Mouse (Mus musculus) urinary bladder, adult 2 months (tissue): ENCODE data around the gene Taldo1. TPM values are rescaled to one million over a fixed set of nuclear protein-coding genes. Genes with fewer than 3 reads are reported as not detected.

Experiments used
- DNase-seq: peaks from one replicate; pipeline ENCODE4 v3.0.0; 2022; ENCODE audit warnings: low spot score
- polyA plus RNA-seq: library from polyadenylated mRNA; depleted of rRNA; stranded (reverse); fragments of >200 nt; gene quantifications from 2 replicates; pipeline ENCODE4 v1.2.3, GENCODE M21; 2012

Taldo1 gene
- polyA plus RNA-seq, 1 experiment = 320 TPM

DNA sequence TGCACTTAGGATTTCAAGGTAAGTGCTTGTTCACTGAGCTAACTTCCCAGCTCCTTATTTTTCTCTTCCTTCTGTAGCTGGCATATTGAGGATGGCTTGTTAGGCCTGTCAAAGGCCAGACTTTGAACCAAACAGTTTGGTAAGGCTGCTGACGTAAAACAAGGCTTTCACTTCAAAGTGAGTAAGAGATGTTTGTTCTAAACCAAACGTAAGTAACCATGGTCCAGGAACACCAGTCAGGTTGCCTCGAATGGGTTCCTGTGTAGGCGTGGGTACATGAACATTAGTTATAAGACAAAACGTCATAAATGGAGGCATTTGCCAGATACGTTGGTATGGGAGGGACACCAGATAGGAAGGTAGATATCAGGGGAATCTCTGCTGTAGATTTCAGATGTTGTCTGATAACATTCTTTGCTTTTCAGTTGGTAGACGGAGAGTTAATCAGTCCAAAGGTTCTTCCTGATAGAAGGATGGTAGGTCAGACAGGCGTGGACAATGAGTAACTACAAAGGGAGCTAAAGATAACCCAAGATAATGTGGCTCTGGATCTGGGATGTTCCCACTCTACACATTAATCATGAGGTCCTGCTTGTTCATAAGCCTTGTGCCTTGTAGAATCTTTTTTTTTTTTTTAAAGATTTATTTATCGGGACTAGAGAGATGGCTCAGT is 28.2 kb downstream of the Taldo1 start:
- no peak for DNase-seq

DNA sequence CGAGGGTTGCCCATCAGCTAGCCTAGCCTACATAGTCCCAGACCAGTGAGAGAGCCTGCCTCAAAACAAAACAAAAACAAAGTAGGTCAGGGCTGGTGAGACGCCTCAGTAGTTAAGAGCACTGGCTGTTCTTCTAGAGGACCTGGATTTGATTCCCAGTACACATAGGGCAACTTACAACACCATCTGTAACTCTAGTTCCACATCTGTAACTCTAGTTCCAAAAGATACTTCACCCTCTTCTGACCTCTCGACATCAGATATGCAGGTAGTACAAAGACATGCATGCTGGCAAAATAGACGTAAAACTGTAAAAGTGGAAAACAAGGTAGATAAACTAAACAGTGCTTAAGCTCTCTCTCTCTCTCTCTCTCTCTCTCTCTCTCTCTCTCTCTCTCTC is 31.8 kb downstream of the Taldo1 start:
- DNase-seq = no peak

DNA sequence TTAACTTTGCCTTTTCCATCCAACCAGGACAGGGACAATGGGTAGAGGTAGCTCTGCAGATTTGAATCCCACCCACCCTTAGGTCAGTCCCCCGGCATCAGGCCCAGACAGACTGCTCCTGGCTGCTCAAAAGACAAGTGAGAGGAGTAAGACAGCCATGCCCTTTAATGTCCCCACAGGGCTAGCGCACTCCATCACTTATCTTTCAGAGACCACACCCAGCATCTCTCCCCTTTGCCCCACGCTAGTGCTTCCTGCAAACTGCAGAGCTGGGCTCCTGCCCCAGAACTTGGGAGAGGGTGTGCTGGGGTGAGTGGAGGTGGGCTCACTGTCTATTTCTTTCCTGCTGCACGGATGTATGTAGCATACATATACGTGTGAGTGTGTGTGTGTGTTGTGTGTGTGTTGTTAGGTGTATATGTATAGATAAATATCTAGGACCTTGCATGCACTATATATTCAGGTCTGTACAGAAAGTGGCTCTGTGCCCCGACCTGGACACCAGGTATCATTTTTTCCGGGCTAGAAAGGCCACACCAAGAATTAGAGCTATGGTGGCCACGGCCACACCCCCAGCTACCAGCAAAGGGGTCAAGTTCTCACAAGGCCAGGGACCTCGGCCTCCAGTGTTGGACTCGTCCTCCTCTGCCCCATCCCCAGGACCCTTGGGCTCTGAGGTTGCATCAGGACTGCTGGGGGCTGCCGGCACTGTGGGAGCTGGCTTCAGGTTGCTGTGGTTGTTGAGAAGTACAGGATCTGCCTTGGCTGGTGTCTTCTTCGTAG is 35.1 kb downstream of the Taldo1 start:
- DNase-seq = no peak

DNA sequence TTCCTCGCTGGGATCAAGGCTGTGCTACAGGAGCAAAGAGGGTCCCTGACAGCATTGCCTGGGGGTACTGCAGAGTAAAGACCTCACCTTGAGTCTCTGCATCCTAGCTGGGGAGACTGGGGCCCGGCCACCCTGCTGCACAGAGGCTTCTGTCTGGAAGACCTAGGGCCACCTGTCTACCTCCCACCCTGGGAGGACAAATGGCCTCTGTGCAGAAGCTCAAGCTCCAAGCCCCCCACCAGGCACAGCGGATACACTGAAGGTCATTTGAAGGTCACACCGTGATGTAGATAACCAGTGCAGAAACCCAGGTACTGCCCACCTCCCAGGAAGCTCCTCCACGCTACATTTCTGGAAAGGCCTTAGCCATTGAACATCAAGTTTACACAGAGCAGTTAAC is 36.7 kb downstream of the Taldo1 start:
- DNase-seq = no peak

DNA sequence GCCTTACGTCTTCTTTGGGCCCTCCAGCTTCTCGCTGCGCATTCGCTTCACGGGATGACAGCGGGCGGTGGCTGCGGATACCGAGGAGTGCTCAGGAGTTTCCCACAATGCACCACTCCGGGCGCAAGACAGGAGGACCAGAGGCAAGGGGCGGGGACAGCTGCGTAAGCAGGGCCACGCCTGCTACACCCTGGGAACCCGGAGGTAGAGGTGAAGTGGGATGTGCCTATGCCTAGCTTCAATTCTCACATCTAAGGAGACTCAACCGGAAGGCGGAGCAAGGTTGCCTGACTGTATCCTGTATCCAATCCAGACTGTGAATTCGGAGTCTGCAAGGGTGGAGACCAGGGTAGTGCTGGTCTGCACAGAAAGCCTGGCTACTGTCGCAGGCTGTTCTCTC is 37.3 kb downstream of the Taldo1 start, which contains the start of gene Cend1:
Cend1 (minus strand) TSS at position 182 of the 400 bp plus-strand sequence.
- no peak for DNase-seq

DNA sequence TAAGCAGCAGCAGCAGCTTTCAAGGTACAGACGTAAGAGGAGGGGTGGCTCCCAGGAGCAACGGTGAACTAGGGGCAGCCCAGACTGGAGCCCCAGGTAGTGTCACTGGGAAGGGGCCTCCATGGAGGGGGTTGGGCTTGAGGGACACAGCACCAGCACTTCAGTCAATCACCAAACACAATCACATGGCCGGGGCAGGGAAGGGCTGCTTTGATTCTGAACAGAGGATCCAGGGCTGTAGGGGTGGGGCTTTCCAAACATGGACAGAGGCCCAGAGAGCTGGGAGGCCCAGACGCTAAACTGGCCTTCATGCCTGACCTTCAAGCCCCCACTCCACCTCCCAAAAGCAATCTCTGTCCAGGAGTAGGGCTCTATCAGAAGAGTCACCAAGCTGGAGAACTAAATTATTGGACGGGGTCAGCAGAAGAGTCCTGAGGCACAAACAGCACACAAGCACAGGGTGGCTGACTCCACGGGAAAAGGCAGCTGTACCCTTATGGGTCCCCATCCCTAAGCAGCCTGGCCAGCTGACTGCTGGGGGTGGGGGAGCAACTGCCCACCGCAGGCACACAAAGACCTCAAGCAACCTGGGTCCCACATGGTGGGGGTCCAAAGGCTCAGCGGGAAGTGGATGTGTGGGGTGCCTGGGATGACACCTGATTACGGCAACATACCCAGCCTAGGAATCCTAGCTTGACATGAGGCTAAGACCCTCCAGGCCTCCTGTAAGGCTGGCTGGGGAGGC is 38.0 kb downstream of the Taldo1 start:
- DNase-seq = no peak

DNA sequence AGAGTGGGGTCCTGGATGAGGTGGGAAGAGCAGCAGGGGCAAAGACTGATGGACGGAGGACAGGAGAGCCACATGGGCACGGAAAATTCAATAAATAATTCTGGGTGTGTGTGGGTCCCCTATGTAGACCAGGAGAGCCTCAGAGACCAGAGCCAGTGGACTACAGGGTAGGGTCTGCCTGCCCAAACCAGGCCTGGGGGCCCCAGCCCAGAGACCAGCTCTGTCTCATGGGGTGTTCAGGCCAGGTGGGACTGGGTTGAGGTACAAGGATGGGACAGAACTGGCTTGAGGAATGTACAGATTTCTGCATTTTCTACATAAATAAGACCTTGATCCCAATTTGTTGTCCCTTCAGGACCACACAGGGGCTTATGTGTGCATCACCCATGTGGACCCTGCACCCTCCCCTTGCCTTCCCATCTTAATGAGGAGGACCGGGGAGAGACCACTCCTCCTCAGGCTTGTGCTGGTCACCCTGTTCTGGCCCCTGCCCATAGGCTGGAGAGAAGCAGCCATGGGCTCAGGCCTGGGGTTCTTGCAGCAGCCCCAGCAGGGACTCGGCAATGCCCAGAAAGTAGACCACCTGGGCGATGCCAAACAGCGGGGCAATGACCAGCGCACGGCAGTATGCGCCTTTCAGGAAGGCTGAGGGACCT is 38.7 kb downstream of the Taldo1 start:
- no peak for DNase-seq

DNA sequence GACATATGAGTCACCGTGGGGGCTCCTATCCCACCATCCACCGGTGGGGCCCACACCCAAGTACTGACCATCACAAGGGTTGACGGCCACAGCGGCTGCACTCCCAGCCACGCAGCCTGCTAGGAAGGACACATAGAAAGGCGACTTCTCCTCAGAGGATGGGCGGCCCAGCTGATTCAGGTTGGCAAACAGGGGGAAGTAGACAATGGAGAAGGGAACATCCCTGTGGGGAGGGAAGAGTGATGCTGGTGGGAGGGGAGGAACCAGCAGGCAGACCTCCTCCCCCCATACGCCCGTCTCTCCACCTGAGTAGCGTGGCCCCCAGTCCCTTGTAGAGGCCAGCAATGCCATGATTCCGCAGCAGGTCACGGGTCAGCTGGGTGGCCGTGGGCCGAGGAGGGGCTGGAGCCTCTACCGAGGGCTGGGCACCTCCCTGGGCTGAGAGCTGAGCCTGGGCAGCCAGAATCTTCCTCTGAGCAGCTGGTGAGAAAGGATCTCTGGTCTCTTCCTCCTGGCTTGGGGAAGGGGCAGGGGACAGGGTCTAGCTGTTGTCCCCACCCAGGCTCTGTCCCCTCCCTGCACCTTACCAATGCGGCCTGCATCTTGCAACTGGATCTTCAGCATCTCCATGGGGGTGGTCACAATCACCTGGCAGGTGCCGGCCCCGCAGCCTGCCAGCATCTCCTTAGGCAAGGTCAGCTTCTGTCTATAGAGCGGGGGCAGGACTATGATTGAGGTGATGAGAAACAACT is 39.6 kb downstream of the Taldo1 start:
- DNase-seq = no peak

DNA sequence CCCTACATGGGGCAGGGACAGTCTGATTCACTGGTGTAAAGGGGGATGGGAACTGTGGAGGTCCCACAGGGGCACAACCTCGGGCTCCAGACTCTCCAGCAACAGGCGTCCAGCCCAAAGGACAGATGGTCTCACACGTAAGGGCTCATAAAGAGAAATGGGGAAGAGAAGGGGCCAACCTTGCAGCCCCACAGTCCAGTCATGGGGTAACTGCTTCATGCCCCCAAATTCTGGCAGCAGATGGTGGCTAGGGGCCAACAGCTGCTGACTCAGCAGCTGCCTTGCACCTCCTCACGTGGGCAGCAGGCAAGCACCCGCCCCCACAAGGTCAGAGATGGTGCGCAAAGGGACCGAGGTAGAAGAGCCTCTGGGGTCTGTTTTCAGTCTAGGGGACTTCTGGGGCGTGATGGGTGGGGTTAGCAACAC is 40.2 kb downstream of the Taldo1 start:
- DNase-seq = no peak

DNA sequence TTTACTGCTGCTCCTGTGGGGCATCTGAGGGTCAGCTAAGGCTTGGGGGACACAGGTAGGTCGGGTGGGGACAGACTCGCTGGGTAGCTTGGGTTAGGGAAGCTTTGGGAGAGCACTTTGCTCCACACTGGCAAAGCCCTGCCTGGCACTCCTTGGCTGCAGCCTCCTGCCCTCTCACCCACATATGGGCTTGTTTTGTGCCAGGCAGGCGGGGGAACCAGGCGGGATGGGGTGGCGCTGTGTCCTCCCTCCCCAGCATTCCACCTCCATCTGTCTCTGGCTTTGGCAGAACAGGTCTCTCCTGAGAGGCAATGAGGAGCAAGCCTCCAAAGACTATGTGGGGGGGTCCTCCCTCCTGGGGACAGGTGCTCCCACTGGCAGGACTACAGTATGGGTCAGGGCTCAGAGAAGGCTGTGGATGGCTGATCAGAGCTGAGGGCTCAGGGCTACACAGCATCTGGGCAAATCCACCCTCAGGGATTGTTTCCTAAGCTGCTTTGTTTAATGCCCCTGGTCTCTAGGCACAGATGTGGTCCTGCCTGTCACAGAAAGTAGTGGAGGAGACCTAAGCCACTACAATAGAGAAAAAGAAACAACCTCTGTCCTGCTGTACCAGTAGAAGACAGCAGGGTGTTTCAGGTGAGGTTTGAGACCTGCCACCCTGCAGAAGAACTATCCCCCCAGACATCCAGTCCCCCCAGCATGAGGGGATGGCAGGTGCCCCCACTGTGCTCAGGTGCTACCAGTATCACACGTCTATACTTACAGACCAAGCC is 40.9 kb downstream of the Taldo1 start:
- DNase-seq = no peak

DNA sequence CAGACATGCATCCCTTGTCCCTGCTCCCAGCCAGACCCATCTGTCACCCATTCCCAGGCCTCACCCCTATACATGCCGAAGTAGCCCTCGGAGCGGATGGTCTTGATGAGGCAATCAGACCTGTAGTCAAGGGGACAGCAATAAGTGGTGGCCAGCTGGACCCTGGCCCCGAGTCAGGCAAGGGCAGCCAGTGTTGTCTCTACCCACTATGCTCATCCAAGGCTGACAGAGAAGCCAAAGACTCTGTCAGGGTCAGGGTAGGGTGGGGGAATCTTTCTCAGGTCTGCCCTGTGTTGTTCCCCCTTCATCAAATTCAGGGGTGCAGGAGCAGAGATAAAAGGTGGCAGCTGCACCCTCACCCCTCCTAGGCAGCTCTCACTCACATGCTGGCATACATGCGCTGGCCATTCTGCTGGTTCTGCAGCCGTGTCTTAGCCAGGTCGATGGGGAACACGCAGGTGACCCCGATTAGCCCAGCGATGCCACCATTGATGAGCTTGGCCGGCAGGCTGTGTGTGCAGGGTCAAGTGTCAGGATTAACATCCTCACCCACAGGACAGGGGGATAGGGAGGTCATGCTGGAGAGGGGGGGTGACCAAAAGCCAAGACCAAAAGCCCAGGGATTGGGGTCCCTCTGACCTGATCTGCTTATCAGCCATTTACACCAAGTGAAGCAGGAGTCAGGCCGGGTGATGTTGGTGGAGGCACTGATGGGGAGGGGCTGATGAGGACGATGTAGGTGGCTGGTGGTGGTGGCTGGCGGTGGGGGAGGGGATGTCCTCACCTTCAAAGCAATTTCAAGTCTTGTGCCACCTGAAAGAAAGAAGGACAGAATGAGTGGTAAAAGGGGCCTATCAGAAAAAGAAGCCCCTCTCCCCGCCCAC is 41.8 kb downstream of the Taldo1 start:
- DNase-seq = no peak

DNA sequence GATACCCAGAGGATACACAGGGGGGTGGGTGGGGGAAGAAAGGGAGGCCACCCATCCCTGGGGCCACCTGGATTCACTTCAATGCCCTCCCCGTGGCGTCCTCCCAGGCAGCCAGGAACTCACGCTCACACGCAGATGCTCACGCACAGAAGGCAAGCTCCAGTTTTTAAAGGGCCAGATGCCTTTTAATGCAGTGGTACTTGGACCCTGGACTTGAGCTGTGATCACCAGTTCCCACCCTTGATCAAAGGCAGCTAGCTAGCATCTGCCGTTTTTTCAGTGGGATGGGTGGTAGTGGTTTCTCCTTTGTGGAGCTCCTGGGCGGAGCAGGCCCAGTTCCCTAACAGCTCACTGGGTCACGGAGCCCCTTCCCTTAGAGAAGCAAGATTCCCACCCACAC is 42.5 kb downstream of the Taldo1 start:
- DNase-seq = no peak

DNA sequence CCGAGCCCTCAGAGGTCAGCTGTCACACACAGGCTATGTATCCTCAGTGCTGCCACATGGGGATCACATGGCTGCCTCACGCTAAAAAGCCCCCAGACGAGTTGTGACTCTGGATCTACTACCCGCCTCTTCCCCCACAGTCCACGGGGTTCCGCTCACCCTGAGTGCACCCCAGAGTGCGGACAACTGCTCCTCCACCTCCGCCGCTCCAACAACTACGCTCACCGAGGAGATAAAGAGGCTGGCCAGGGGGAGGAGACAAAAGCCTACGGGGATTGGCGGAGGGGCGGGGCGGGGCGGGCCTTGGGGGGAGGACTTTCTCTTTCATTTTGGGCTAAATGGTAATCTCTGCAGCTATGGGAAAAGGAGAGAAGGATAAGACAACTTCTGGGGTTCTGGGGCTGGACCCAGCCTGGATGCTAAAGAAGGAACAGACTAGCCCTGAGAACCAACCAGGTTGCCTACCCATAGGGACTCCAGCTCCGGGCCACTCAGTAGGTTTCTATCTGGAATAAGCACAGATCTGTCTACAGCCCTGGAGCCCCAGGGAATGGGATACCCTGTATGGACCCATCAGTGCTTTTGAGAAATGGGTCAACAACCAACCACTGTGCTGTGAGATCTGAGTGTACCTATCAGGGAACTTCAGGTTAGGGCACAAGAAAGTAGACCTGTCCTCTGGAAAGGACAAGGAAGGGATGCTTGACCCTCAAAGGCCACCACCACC is 43.3 kb downstream of the Taldo1 start:
- DNase-seq = no peak

DNA sequence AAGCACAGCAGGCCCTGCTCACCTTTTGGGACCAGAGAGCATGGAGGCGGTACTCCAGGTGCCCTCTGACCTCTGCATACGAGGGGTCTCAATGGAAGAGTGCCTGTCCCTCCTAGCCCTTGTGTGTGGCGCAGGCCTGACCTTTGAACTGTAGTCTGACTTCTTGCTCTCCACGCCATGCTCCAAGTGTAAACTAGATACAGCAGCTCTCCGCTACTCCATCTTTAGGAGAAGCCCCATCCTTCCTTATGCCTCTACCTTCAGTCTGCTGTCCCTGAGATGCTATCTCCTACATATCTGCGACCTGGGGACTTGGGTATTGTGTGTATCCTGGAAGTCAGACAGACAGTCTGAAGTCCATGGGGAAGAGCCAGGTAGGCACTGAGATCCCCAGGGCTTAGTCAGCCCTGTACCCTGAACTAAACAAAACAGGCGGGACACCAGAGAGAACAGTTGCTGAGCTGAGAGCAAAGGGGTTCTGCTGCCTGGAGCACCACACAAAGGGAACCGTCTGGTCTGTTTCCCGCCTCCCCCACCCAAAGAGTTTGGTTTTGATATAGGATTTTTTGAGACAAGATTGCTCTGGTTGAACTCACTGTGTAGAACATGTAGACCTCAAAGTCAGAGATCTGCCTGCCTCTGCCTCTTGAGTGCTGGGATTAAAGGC is 44.0 kb downstream of the Taldo1 start:
- no peak for DNase-seq

DNA sequence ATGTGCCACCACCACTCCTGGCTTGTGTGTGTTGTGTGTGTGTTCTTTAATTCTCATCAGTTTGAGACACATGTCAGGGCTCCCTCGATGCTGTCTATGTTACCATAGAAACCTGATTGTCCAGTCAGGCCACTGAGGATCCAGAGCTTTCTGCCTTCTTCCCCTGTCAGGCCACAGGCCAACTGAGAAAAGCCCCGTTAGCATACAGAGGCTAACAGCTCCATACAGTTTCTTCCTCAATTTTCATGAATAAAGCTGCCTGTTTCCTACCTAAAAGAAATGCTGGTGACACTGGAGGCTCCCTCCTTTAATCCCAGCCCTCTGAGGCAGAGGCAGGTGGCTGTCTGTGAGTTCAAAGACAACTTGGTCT is 44.5 kb downstream of the Taldo1 start:
- no peak for DNase-seq

DNA sequence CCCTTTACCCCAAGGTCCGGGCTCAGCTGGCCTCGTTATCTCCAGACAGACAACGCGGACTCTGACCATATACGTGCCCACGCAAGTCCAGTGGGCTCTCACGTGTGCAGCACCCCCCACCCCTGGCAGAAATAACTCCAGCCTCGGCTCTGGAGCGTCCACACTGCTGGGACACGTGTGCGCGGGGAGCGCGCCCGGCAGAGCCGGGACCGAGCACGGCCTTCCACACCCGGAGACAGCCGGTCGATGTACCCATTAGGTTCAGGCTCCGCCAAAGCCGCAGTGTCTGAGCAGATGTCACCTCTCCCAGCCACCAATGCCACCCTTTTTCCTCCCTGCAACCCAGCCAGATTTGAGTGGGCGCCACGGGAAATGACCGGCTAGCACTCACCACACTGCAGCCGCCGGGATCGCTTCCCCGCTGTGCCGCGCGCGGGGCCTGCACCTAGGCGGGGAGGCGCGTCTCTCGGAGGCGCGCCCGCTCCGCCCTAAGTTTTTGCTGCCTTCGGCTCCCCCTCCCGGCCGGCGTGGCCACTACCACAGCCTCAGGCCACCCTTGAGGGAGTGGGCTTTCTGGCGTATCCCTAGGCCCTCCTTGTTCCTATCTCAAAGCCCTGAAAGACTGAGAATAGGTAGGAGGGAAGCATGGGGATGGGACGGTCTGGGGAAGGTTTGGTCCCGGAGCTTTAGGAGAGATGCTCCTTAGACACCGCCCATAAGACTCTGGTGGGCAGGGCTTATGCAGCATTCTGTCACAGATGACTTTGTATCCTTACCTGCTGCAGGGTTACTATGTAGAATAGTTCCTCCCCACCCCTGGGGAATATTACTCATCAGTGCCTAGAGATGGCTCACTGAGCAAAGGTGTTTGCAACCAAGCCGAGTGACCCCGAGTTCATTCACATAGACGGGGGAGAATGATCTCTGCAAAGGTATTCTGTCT is 45.5 kb downstream of the Taldo1 start, which contains the start of gene Slc25a22:
Slc25a22 (minus strand) TSS at position 715 of the 943 bp plus-strand sequence.
- no peak for DNase-seq
